Mouse (Mus musculus): ENCODE measurements around the gene Sigirr. TPM values are rescaled to one million over a fixed set of nuclear protein-coding genes. Genes with fewer than 3 reads are reported as not detected.

Sigirr gene
- polyA plus RNA-seq, 1 experiment from 2014 or later: 17.8 TPM

GRCm38 (mm10) chr7:141070058-141070862 lies 30.1 kb downstream of the Sigirr start:
- H3K9me3 ChIP-seq: no peaks in the 10 kb centered on the region
- ATAC-seq: peak; percentile 59
- peaks cover 13% of the 10 kb centered on the region for H3K4me1 ChIP-seq (replicated peaks)
- peaks cover 15% of the 10 kb centered on the region for H3K27me3 ChIP-seq (replicated peaks)
- peak overlapping the region; percentile 91 for H3K4me2 ChIP-seq (replicated peaks)
- peak overlapping the region; percentile 42 for H3K9ac ChIP-seq
- 2% methylated on average over 51 of the region's 51 CpGs for WGBS
- H3K27ac ChIP-seq: no peak overlapping the region
- 0 out of 2 replicates have a peak, but pooled peaks cover 2% of the 10 kb centered on the region for H3K36me3 ChIP-seq
- peak overlapping the region; percentile 41 for H3K4me3 ChIP-seq (replicated peaks)

- Histone ChIP-seq H3K27me3 (replicated peaks) (peaks cover 15% of the 10 kb centered on the region), H3K9me3 (no peaks in the 10 kb centered on the region), H3K36me3 (0 out of 2 replicates have a peak, but pooled peaks cover 2% of the 10 kb centered on the region), H3K4me2 (replicated peaks) (no peak overlapping the region), H3K27ac (no peak overlapping the region), H3K9ac (no peak overlapping the region), H3K4me1 (replicated peaks) (peaks cover 15% of the 10 kb centered on the region), H3K4me3 (replicated peaks) (no peak overlapping the region)
- no peak for ATAC-seq
- WGBS: 75% methylated on average over 19 of the region's 19 CpGs
Observed at GRCm38 (mm10) chr7:141068351-141068750, 32.0 kb downstream of the Sigirr start.

GRCm38 (mm10) chr7:141064576-141064975 lies 35.8 kb downstream of the Sigirr start:
- 76% methylated on average over 7 of the region's 7 CpGs for WGBS
- no peak overlapping the region for H3K9ac ChIP-seq
- ATAC-seq: no peak
- peaks cover 20% of the 10 kb centered on the region for H3K4me1 ChIP-seq (replicated peaks)
- H3K4me3 ChIP-seq (replicated peaks): no peak overlapping the region
- H3K9me3 ChIP-seq: no peaks in the 10 kb centered on the region
- no peak overlapping the region for H3K4me2 ChIP-seq (replicated peaks)
- H3K27me3 ChIP-seq (replicated peaks): 0 out of 2 replicates have a peak, but pooled peaks cover 2% of the 10 kb centered on the region
- H3K36me3 ChIP-seq: 0 out of 2 replicates have a peak, but pooled peaks cover 2% of the 10 kb centered on the region
- H3K27ac ChIP-seq: 0 out of 2 replicates have a peak overlapping the region, but pooled peaks have one; percentile 28

GRCm38 (mm10) chr7:141064175-141064574 lies 36.2 kb downstream of the Sigirr start:
- WGBS: 59% methylated on average over 7 of the region's 7 CpGs
- 0 out of 2 replicates have a peak overlapping the region, but pooled peaks have one; percentile 28 for H3K27ac ChIP-seq
- H3K9me3 ChIP-seq: no peaks in the 10 kb centered on the region
- 0 out of 2 replicates have a peak, but pooled peaks cover 2% of the 10 kb centered on the region for H3K27me3 ChIP-seq (replicated peaks)
- peaks cover 20% of the 10 kb centered on the region for H3K4me1 ChIP-seq (replicated peaks)
- ATAC-seq: peak; percentile 81
- H3K9ac ChIP-seq: no peak overlapping the region
- H3K36me3 ChIP-seq: 0 out of 2 replicates have a peak, but pooled peaks cover 2% of the 10 kb centered on the region
- H3K4me2 ChIP-seq (replicated peaks): no peak overlapping the region; the same call in 1 of the 2 replicates
- no peak overlapping the region for H3K4me3 ChIP-seq (replicated peaks)

- Histone ChIP-seq H3K9ac (no peak overlapping the region), H3K36me3 (0 out of 2 replicates have a peak, but pooled peaks cover 2% of the 10 kb centered on the region), H3K9me3 (no peaks in the 10 kb centered on the region), H3K4me1 (replicated peaks) (peaks cover 20% of the 10 kb centered on the region), H3K27ac (0 out of 2 replicates have a peak overlapping the region, but pooled peaks have one; percentile 28), H3K27me3 (replicated peaks) (0 out of 2 replicates have a peak, but pooled peaks cover under 1% of the 10 kb centered on the region), H3K4me3 (replicated peaks) (no peak overlapping the region), H3K4me2 (replicated peaks) (no peak overlapping the region)
- no peak for ATAC-seq
- WGBS: 90% methylated on average over 3 of the region's 3 CpGs
Observed at GRCm38 (mm10) chr7:141063353-141063752, 37.0 kb downstream of the Sigirr start.

GRCm38 (mm10) chr7:141062525-141062924 lies 37.8 kb downstream of the Sigirr start:
- ATAC-seq: no peak
- 75% methylated on average over 7 of the region's 7 CpGs for WGBS
- no peak overlapping the region for H3K27ac ChIP-seq
- peaks cover 20% of the 10 kb centered on the region for H3K4me1 ChIP-seq (replicated peaks)
- no peak overlapping the region for H3K4me3 ChIP-seq (replicated peaks)
- H3K27me3 ChIP-seq (replicated peaks): no peaks in the 10 kb centered on the region
- H3K9ac ChIP-seq: no peak overlapping the region
- H3K4me2 ChIP-seq (replicated peaks): no peak overlapping the region
- no peaks in the 10 kb centered on the region for H3K9me3 ChIP-seq
- 0 out of 2 replicates have a peak, but pooled peaks cover 2% of the 10 kb centered on the region for H3K36me3 ChIP-seq

- peak; percentile 48 for ATAC-seq
- under 1% methylated on average over 37 of the region's 37 CpGs for WGBS
- Histone ChIP-seq H3K4me1 (replicated peaks) (peaks cover 20% of the 10 kb centered on the region), H3K36me3 (no peaks in the 10 kb centered on the region), H3K4me3 (replicated peaks) (peak overlapping the region; percentile 68), H3K27ac (0 out of 2 replicates have a peak overlapping the region, but pooled peaks have one; percentile 17), H3K27me3 (replicated peaks) (no peaks in the 10 kb centered on the region), H3K9me3 (no peaks in the 10 kb centered on the region), H3K9ac (peak overlapping the region; percentile 64), H3K4me2 (replicated peaks) (peak overlapping the region; percentile 88)
Observed at GRCm38 (mm10) chr7:141061269-141061692, 39.1 kb downstream of the Sigirr start.

- peak within 1 kb of the TSS; percentile 88 for H3K4me2 ChIP-seq (replicated peaks)
- H3K27ac ChIP-seq: 0 out of 2 replicates have a peak within 1 kb of the TSS, but pooled peaks have one; percentile 17
- peak within 1 kb of the TSS; percentile 68 for H3K4me3 ChIP-seq (replicated peaks)
- WGBS: under 1% methylated on average over 72 of the region's 72 CpGs
- H3K27me3 ChIP-seq (replicated peaks): no peaks in the 10 kb centered on the region
- ATAC-seq: peak; percentile 89
- no peaks in the 10 kb centered on the region for H3K36me3 ChIP-seq
- peak within 1 kb of the TSS; percentile 64 for H3K9ac ChIP-seq
- peaks cover 20% of the 10 kb centered on the region for H3K4me1 ChIP-seq (replicated peaks)
- H3K9me3 ChIP-seq: no peaks in the 10 kb centered on the region
Observed at GRCm38 (mm10) chr7:141060426-141061242, 39.7 kb downstream of the Sigirr start, which contains the start of gene B4galnt4. TSS of gene B4galnt4 (plus strand) at chr7:141061104.

- WGBS: 54% methylated on average over 2 of the region's 2 CpGs
- H3K36me3 ChIP-seq: no peaks in the 10 kb centered on the region
- H3K4me3 ChIP-seq (replicated peaks): peak overlapping the region; percentile 68
- H3K27me3 ChIP-seq (replicated peaks): no peaks in the 10 kb centered on the region
- H3K9me3 ChIP-seq: no peaks in the 10 kb centered on the region
- peak; percentile 22; the same call in 1 of the 2 replicates for ATAC-seq
- peaks cover 20% of the 10 kb centered on the region for H3K4me1 ChIP-seq (replicated peaks)
- H3K27ac ChIP-seq: no peak overlapping the region
- H3K9ac ChIP-seq: peak overlapping the region; percentile 64
- H3K4me2 ChIP-seq (replicated peaks): peak overlapping the region; percentile 88
Observed at GRCm38 (mm10) chr7:141059929-141060328, 40.4 kb downstream of the Sigirr start.

GRCm38 (mm10) chr7:141058601-141059341 lies 41.6 kb downstream of the Sigirr start:
- no peaks in the 10 kb centered on the region for H3K9me3 ChIP-seq
- no peak for ATAC-seq
- no peak overlapping the region for H3K27ac ChIP-seq
- WGBS: 89% methylated on average over 14 of the region's 14 CpGs
- peaks cover 18% of the 10 kb centered on the region for H3K4me1 ChIP-seq (replicated peaks)
- H3K36me3 ChIP-seq: no peaks in the 10 kb centered on the region
- H3K9ac ChIP-seq: no peak overlapping the region
- H3K4me3 ChIP-seq (replicated peaks): no peak overlapping the region
- no peaks in the 10 kb centered on the region for H3K27me3 ChIP-seq (replicated peaks)
- no peak overlapping the region for H3K4me2 ChIP-seq (replicated peaks)

- H3K9me3 ChIP-seq: no peaks in the 10 kb centered on the region
- no peaks in the 10 kb centered on the region for H3K36me3 ChIP-seq
- no peak overlapping the region for H3K4me2 ChIP-seq (replicated peaks)
- no peak for ATAC-seq
- H3K4me3 ChIP-seq (replicated peaks): no peak overlapping the region
- no peak overlapping the region for H3K27ac ChIP-seq
- 97% methylated on average over 1 of the region's 1 CpGs for WGBS
- peaks cover 17% of the 10 kb centered on the region for H3K4me1 ChIP-seq (replicated peaks)
- H3K9ac ChIP-seq: no peak overlapping the region
- H3K27me3 ChIP-seq (replicated peaks): no peaks in the 10 kb centered on the region
Observed at GRCm38 (mm10) chr7:141057541-141057940, 42.8 kb downstream of the Sigirr start.

Data from intestine, embryonic 15.5 days (tissue).